Mouse (Mus musculus): Measurements from ENCODE around the gene Cracr2b.
"Not testable (repeated sequence)": the region's sequence is repeated elsewhere in the genome, so short reads cannot be mapped to it uniquely, and the experiment has no call there.

The Cracr2b gene

GRCm38 (mm10) chr7:141433517-141434400 lies 27.1 kb upstream of the Cracr2b start:
- peak in 1 of 2 experiments; percentile 54 for DNase-seq (ENCODE audit: low spot score in 2 of 2)

GRCm38 (mm10) chr7:141434464-141434863 lies 26.4 kb upstream of the Cracr2b start:
- DNase-seq (ENCODE audit: low spot score in 2 of 2), result peak; percentile 79 to 87

GRCm38 (mm10) chr7:141435129-141435855 lies 25.6 kb upstream of the Cracr2b start:
- DNase-seq (ENCODE audit: low spot score in 2 of 2), result peak; percentile 75

- peak; percentile 21 to 62 for DNase-seq (ENCODE audit: low spot score in 2 of 2)
These were observed 24.9 kb upstream of the Cracr2b start for GRCm38 (mm10) chr7:141435856-141436522.

GRCm38 (mm10) chr7:141436523-141436892 lies 24.4 kb upstream of the Cracr2b start:
- DNase-seq (ENCODE audit: low spot score in 2 of 2), result peak; percentile 24 to 35

- DNase-seq (ENCODE audit: low spot score in 2 of 2), result peak; percentile 89 to 90
These were observed 23.4 kb upstream of the Cracr2b start, which contains the start of gene Slc25a22 for GRCm38 (mm10) chr7:141437178-141438120. TSS of gene Slc25a22 (minus strand) at chr7:141437892.

GRCm38 (mm10) chr7:141438201-141438968 lies 22.5 kb upstream of the Cracr2b start:
- DNase-seq (ENCODE audit: low spot score in 2 of 2), result peak; percentile 48 to 64

GRCm38 (mm10) chr7:141439140-141439679 lies 21.7 kb upstream of the Cracr2b start:
- peak; percentile 21 to 34 for DNase-seq (ENCODE audit: low spot score in 2 of 2)

- DNase-seq (ENCODE audit: low spot score in 2 of 2), result peak; percentile 27 to 38
These were observed 21.1 kb upstream of the Cracr2b start for GRCm38 (mm10) chr7:141439811-141440210.

GRCm38 (mm10) chr7:141440613-141441012 lies 20.3 kb upstream of the Cracr2b start:
- peak; percentile 72 to 78 for DNase-seq (ENCODE audit: low spot score in 2 of 2)

GRCm38 (mm10) chr7:141441460-141441859 lies 19.4 kb upstream of the Cracr2b start:
- DNase-seq (ENCODE audit: low spot score in 2 of 2), result peak; percentile 29 to 37

GRCm38 (mm10) chr7:141442199-141442598 lies 18.7 kb upstream of the Cracr2b start:
- DNase-seq (ENCODE audit: low spot score in 2 of 2), result peak; percentile 21 to 36

- peak; percentile 28 to 48 for DNase-seq (ENCODE audit: low spot score in 2 of 2)
These were observed 17.6 kb upstream of the Cracr2b start for GRCm38 (mm10) chr7:141443081-141443821.

GRCm38 (mm10) chr7:141443828-141444237 lies 17.1 kb upstream of the Cracr2b start, which contains the start of gene Pidd1:
TSS of gene Pidd1 (minus strand) at chr7:141444025.
- DNase-seq (ENCODE audit: low spot score in 2 of 2), result peak; percentile 52 to 55

GRCm38 (mm10) chr7:141446374-141446773 lies 14.5 kb upstream of the Cracr2b start:
- DNase-seq (ENCODE audit: low spot score in 2 of 2), result not testable (repeated sequence)

- DNase-seq (ENCODE audit: low spot score in 2 of 2), result peak; percentile 96
These were observed 13.5 kb upstream of the Cracr2b start, which contains the start of gene Rplp2 for GRCm38 (mm10) chr7:141447110-141447991. TSS of gene Rplp2 (plus strand) at chr7:141447370.

GRCm38 (mm10) chr7:141451928-141452327 lies 9.0 kb upstream of the Cracr2b start:
- DNase-seq (ENCODE audit: low spot score in 2 of 2), result no peak

- no peak for DNase-seq (ENCODE audit: low spot score in 2 of 2)
These were observed 7.3 kb upstream of the Cracr2b start for GRCm38 (mm10) chr7:141453636-141454035.
